Mouse (Mus musculus) forebrain, embryonic 14.5 days (tissue): ENCODE measurements around the gene Gm5751. TPM values are rescaled to one million over a fixed set of nuclear protein-coding genes. Genes with fewer than 3 reads are reported as not detected.
A peak's percentile ranks its signal among the peaks of the same experiment; 100 is the strongest.

ENCODE experiments used
- ATAC-seq: fragments of 200-750 bp; cut with Nextera tagmentation; 2 replicates; pipeline ENCODE4 v1.8.0; 2017; ENCODE audit warnings: mild to moderate bottlenecking, moderate library complexity
- DNase-seq: peaks from one replicate; pipeline ENCODE4 v3.0.0-alpha.2; 2015; ENCODE audit warnings: low spot score
- H3K27ac ChIP-seq: fragments of 300-500 bp; sonication (generic); 2 replicates; pipeline ENCODE4 v1.5.1; 2014; ENCODE audit warnings: low read depth, mild to moderate bottlenecking, control low read depth, low read length, moderate library complexity
- H3K27me3 ChIP-seq: fragments of 300-500 bp; sonication (generic); replicated peaks from 2 replicates; pipeline ENCODE4 v1.6.1; 2014; ENCODE audit warnings: low read length, control low read depth, mixed read lengths; ENCODE audit not compliant: control insufficient read depth, insufficient read depth
- H3K36me3 ChIP-seq: fragments of 300-500 bp; sonication (generic); 2 replicates; pipeline ENCODE4 v1.6.1; 2014; ENCODE audit warnings: low read length, control low read depth; ENCODE audit not compliant: control insufficient read depth, insufficient read depth
- H3K4me1 ChIP-seq: fragments of 300-500 bp; sonication (generic); 2 replicates; pipeline ENCODE4 v1.6.1; 2014; ENCODE audit warnings: antibody characterized with exemption, low read length, control low read depth; ENCODE audit not compliant: control insufficient read depth, insufficient read depth
- H3K4me2 ChIP-seq: fragments of 300-500 bp; sonication (generic); 2 replicates; pipeline ENCODE4 v1.6.1; 2014; ENCODE audit warnings: mild to moderate bottlenecking, control low read depth, low read length
- H3K4me3 ChIP-seq: fragments of 300-500 bp; sonication (generic); 2 replicates; pipeline ENCODE4 v1.5.1; 2014; ENCODE audit warnings: low read depth, low read length, control low read depth
- H3K9ac ChIP-seq: fragments of 300-500 bp; sonication (generic); 2 replicates; pipeline ENCODE4 v1.6.1; 2014; ENCODE audit warnings: mild to moderate bottlenecking, low read length, control low read depth, moderate library complexity
- H3K9me3 ChIP-seq: fragments of 300-500 bp; sonication (generic); replicated peaks from 2 replicates; pipeline ENCODE4 v1.6.1; 2016; ENCODE audit warnings: low read length, control low read depth, mixed read lengths; ENCODE audit not compliant: control insufficient read depth
- WGBS: fragments of 180-500 bp; shearing (Covaris S2); extraction: QIAGEN DNeasy Blood & Tissue Kit; methylation state at CpG from one replicate; pipeline ENCODE4 v1.1.7; 2014; 5-methylcytosine and 5-hydroxymethylcytosine counted together
- polyA plus RNA-seq: library from polyadenylated mRNA; unstranded; fragments of >200 nt; fragmentation: Nextera tagmentation; extraction: Ambion mirVana; gene quantifications from 2 replicates; pipeline ENCODE4 v1.2.1, GENCODE M21; 2014

Gm5751 gene
- polyA plus RNA-seq, 1 experiment from 2014 or later = not detected

DNA sequence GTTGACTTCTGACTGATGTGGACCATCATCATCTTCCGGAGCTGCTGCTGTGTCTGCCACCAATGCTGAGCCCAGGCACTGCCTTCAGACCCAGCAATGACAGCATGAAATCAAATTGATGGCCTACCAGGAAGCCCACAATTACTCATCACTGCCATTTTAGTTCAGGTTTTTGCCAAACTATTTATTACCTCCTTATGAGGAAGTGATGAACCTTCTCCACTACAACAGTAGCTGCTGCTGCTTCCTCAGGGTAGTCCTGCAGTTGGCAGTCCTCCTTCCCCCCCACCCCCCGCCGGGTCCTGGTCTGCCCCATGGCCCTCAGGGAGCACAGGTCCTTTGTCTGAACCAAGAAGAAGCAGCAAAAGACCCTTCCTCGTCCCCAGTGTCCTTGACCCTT lies 26.8 kb downstream of the Gm5751 start:
- ATAC-seq (no peak), DNase-seq (no peak)
- H3K4me1 ChIP-seq = no peaks in the 10 kb centered on the region
- H3K36me3 ChIP-seq = no peaks in the 10 kb centered on the region
- 75% methylated on average over 4 of the region's 4 CpGs for WGBS
- H3K4me2 ChIP-seq = no peak overlapping the region
- H3K4me3 ChIP-seq = no peak overlapping the region
- H3K9me3 ChIP-seq = no peaks in the 10 kb centered on the region
- no peak overlapping the region for H3K9ac ChIP-seq
- no peak overlapping the region for H3K27ac ChIP-seq
- no peaks in the 10 kb centered on the region for H3K27me3 ChIP-seq

GRCm38 (mm10) chrX:8901906-8902472 lies 27.9 kb downstream of the Gm5751 start:
- 41% methylated on average over 7 of the region's 7 CpGs for WGBS
- H3K4me3 ChIP-seq = no peak overlapping the region
- no peaks in the 10 kb centered on the region for H3K4me1 ChIP-seq
- H3K36me3 ChIP-seq = no peaks in the 10 kb centered on the region
- no peaks in the 10 kb centered on the region for H3K27me3 ChIP-seq
- H3K4me2 ChIP-seq = no peak overlapping the region
- no peak; the same call in 1 of the 2 replicates for ATAC-seq
- H3K9me3 ChIP-seq = no peaks in the 10 kb centered on the region
- no peak overlapping the region for H3K9ac ChIP-seq
- DNase-seq = no peak
- H3K27ac ChIP-seq = no peak overlapping the region

GRCm38 (mm10) chrX:8921080-8921479 lies 47.0 kb downstream of the Gm5751 start:
- WGBS = 77% methylated on average over 4 of the region's 4 CpGs
- no peak overlapping the region for H3K4me3 ChIP-seq
- no peak overlapping the region for H3K4me2 ChIP-seq
- H3K4me1 ChIP-seq = no peaks in the 10 kb centered on the region
- no peaks in the 10 kb centered on the region for H3K27me3 ChIP-seq
- no peak for DNase-seq
- ATAC-seq = no peak
- H3K27ac ChIP-seq = no peak overlapping the region
- no peaks in the 10 kb centered on the region for H3K9me3 ChIP-seq
- no peaks in the 10 kb centered on the region for H3K36me3 ChIP-seq
- H3K9ac ChIP-seq = no peak overlapping the region

- Histone ChIP-seq H3K4me1 (no peaks in the 10 kb centered on the region), H3K9me3 (no peaks in the 10 kb centered on the region), H3K4me3 (no peak overlapping the region), H3K27ac (no peak overlapping the region), H3K36me3 (no peaks in the 10 kb centered on the region), H3K27me3 (no peaks in the 10 kb centered on the region), H3K9ac (no peak overlapping the region), H3K4me2 (no peak overlapping the region)
- WGBS = 58% methylated on average over 9 of the region's 9 CpGs
- ATAC-seq (no peak), DNase-seq (no peak)
Observed at GRCm38 (mm10) chrX:8921813-8922607, 48.0 kb downstream of the Gm5751 start.

- no peak overlapping the region for H3K4me3 ChIP-seq
- ATAC-seq = no peak
- no peak overlapping the region for H3K9ac ChIP-seq
- no peak overlapping the region for H3K27ac ChIP-seq
- 37% methylated on average over 4 of the region's 4 CpGs for WGBS
- no peaks in the 10 kb centered on the region for H3K27me3 ChIP-seq
- peak; percentile 23 for DNase-seq
- no peaks in the 10 kb centered on the region for H3K9me3 ChIP-seq
- H3K36me3 ChIP-seq = no peaks in the 10 kb centered on the region
- no peak overlapping the region for H3K4me2 ChIP-seq
- H3K4me1 ChIP-seq = no peaks in the 10 kb centered on the region
Observed at GRCm38 (mm10) chrX:8927308-8927707, 53.3 kb downstream of the Gm5751 start.

Other genes with a start within 250 kb of the Gm5751 start
- not detected in 2 replicates for gene Ssxb8, start 183.4 kb upstream of the Gm5751 start, polyA plus RNA-seq
- not detected in 2 replicates for gene Ssx9, start 125.8 kb upstream of the Gm5751 start, polyA plus RNA-seq
- not detected in 2 replicates for gene Ssxb5, start 70.6 kb upstream of the Gm5751 start, polyA plus RNA-seq
- gene Gm6592, start 30.3 kb upstream of the Gm5751 start, polyA plus RNA-seq = not detected in 2 replicates
- gene B630019K06Rik, start 18.1 kb downstream of the Gm5751 start, polyA plus RNA-seq = 15.2 and 15.6 TPM in 2 replicates
- gene Fthl17b, start 88.7 kb downstream of the Gm5751 start, polyA plus RNA-seq = not detected in 2 replicates
- not detected in 2 replicates for gene Fthl17c, start 102.3 kb downstream of the Gm5751 start, polyA plus RNA-seq
- not detected in 2 replicates for gene Fthl17d, start 112.5 kb downstream of the Gm5751 start, polyA plus RNA-seq
- gene Fthl17e, start 159.2 kb downstream of the Gm5751 start, polyA plus RNA-seq = not detected in 2 replicates
- gene Fthl17f, start 188.8 kb downstream of the Gm5751 start, polyA plus RNA-seq = not detected in 2 replicates
- not detected in 2 replicates for gene 4930402K13Rik, start 230.3 kb downstream of the Gm5751 start, polyA plus RNA-seq